Mouse (Mus musculus): Measurements from ENCODE around the gene Gm36176. TPM values are rescaled to one million over a fixed set of nuclear protein-coding genes. Genes with fewer than 3 reads are reported as not detected.

The Gm36176 gene
- polyA plus RNA-seq, 1 experiment from 2014 or later: not detected

DNA sequence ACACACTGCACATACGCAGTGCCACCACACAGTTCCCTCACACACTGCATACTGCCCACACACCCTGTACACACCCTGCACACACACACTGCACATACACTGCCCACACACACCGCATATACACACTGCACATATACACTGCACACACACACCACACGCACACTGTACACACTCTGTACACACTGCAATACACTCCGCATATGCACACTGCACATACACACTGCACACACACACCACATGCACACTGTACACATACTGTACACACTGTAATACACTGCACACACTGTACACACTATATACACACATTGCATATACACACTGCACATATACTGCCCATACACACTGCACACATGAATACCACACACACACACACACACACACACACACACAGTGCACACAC is 28.1 kb upstream of the Gm36176 start:
- H3K9me3 ChIP-seq (ENCODE audit: control insufficient read depth, low read length): no peaks in the 10 kb centered on the region
- H3K27me3 ChIP-seq (replicated peaks; ENCODE audit: control insufficient read depth, insufficient read depth, low read length): no peaks in the 10 kb centered on the region
- no peak overlapping the region for H3K27ac ChIP-seq (ENCODE audit: low read depth)
- H3K4me3 ChIP-seq (ENCODE audit: low read depth, low read length): no peak overlapping the region
- no peak overlapping the region for H3K4me2 ChIP-seq (ENCODE audit: low read length)
- DNase-seq (ENCODE audit: low spot score) (no peak), ATAC-seq (replicated peaks; ENCODE audit: low FRiP score, low TSS enrichment, low read depth) (no peak)
- H3K9ac ChIP-seq (ENCODE audit: low read length): no peak overlapping the region
- no peaks in the 10 kb centered on the region for H3K36me3 ChIP-seq (ENCODE audit: control insufficient read depth, insufficient read depth, low read length)
- 96% methylated on average over 4 of the region's 4 CpGs for WGBS
- no peaks in the 10 kb centered on the region for H3K4me1 ChIP-seq (replicated peaks; ENCODE audit: control insufficient read depth, insufficient read depth, low read length)

DNA sequence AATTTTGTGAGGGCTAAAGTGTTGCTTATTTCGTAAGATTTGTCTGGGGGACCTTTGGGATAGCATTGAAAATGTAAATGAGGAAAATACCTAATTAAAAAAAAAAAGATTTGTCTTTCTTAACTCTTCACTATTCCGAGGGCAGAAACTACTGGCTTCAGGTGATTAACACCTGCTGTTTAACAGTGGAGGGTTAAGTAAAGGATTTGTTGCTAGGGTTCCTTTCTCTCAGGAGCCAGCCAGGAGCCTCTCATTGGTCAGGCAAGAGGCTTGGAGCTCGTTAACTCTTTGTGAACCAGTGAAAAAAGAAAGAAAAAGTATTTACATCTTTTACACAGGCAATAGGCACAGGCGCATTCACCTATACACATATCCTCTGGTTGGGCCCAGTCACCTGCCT is 27.4 kb upstream of the Gm36176 start:
- 0 out of 2 replicates have a peak, but pooled peaks cover 5% of the 10 kb centered on the region for H3K9me3 ChIP-seq (ENCODE audit: control insufficient read depth, low read length)
- no peak overlapping the region for H3K27ac ChIP-seq (ENCODE audit: low read depth)
- no peak overlapping the region for H3K4me2 ChIP-seq (ENCODE audit: low read length)
- no peak overlapping the region for H3K9ac ChIP-seq (ENCODE audit: low read length)
- no peak for ATAC-seq (replicated peaks; ENCODE audit: low FRiP score, low TSS enrichment, low read depth)
- H3K4me3 ChIP-seq (ENCODE audit: low read depth, low read length): no peak overlapping the region
- no peaks in the 10 kb centered on the region for H3K27me3 ChIP-seq (replicated peaks; ENCODE audit: control insufficient read depth, insufficient read depth, low read length)
- DNase-seq (ENCODE audit: low spot score): no peak
- H3K4me1 ChIP-seq (replicated peaks; ENCODE audit: control insufficient read depth, insufficient read depth, low read length): no peaks in the 10 kb centered on the region
- no peaks in the 10 kb centered on the region for H3K36me3 ChIP-seq (ENCODE audit: control insufficient read depth, insufficient read depth, low read length)
- 37% methylated on average over 4 of the region's 4 CpGs for WGBS

DNA sequence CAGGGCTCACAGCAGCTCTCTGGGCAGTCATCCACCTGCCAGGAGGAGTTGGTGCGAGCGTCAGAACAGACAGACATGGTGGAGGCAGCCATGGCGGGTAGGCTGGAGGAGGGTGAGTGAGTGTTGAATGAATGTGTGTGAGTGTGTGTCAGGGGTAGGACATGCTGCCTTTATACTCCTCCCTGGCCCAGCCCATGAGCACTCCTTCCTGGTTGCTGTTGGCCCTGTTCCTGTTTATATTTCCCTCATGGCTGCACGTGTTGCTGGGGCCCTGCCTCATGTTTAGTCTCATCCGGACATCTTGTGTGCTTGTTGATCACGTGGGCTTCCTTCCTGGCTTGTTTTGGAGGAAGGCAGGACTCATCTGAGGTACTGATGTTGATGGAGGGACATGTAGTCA is 19.7 kb upstream of the Gm36176 start, which contains the start of gene Krtap10-4:
Gene Krtap10-4, minus strand, starts transcription at position 145 of the 400 bp plus-strand sequence.
- Histone ChIP-seq H3K4me1 (replicated peaks; ENCODE audit: control insufficient read depth, insufficient read depth, low read length) (no peaks in the 10 kb centered on the region), H3K36me3 (ENCODE audit: control insufficient read depth, insufficient read depth, low read length) (no peaks in the 10 kb centered on the region), H3K4me2 (ENCODE audit: low read length) (no peak within 1 kb of the TSS), H3K4me3 (ENCODE audit: low read depth, low read length) (no peak within 1 kb of the TSS), H3K27me3 (replicated peaks; ENCODE audit: control insufficient read depth, insufficient read depth, low read length) (no peaks in the 10 kb centered on the region), H3K9ac (ENCODE audit: low read length) (no peak within 1 kb of the TSS), H3K9me3 (ENCODE audit: control insufficient read depth, low read length) (0 out of 2 replicates have a peak, but pooled peaks cover 5% of the 10 kb centered on the region), H3K27ac (ENCODE audit: low read depth) (no peak within 1 kb of the TSS)
- DNase-seq (ENCODE audit: low spot score) (no peak), ATAC-seq (replicated peaks; ENCODE audit: low FRiP score, low TSS enrichment, low read depth) (no peak)
- WGBS: 62% methylated on average over 6 of the region's 6 CpGs

DNA sequence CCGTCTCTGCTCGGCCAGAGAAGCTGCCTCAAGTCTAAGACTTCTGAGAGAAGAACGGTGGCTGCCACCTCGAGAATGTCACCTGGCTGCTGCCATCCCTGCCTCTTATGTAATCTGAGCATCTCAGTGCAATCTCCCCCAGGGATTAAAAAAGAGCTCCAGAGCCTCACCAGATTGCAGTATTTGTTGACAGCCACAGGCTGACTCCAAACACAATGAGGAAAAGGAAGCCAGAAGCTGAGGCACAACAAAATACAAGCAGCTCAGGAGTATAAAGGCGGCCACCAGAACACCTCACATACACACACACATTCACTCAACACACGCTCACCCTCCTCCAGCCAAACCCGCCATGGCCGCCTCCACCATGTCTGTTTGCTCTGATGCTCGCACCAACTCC is 11.0 kb upstream of the Gm36176 start, which contains the start of gene Krtap10-10:
Gene Krtap10-10, plus strand, starts transcription at position 301 of the 400 bp plus-strand sequence.
- WGBS: 64% methylated on average over 9 of the region's 9 CpGs
- no peaks in the 10 kb centered on the region for H3K4me1 ChIP-seq (replicated peaks; ENCODE audit: control insufficient read depth, insufficient read depth, low read length)
- DNase-seq (ENCODE audit: low spot score) (no peak), ATAC-seq (replicated peaks; ENCODE audit: low FRiP score, low TSS enrichment, low read depth) (no peak)
- no peak within 1 kb of the TSS for H3K4me3 ChIP-seq (ENCODE audit: low read depth, low read length)
- no peak within 1 kb of the TSS for H3K4me2 ChIP-seq (ENCODE audit: low read length)
- H3K9ac ChIP-seq (ENCODE audit: low read length): no peak within 1 kb of the TSS
- H3K9me3 ChIP-seq (ENCODE audit: control insufficient read depth, low read length): peaks cover 2% of the 10 kb centered on the region; the same call in 1 of the 2 replicates
- no peaks in the 10 kb centered on the region for H3K36me3 ChIP-seq (ENCODE audit: control insufficient read depth, insufficient read depth, low read length)
- no peak within 1 kb of the TSS for H3K27ac ChIP-seq (ENCODE audit: low read depth)
- H3K27me3 ChIP-seq (replicated peaks; ENCODE audit: control insufficient read depth, insufficient read depth, low read length): no peaks in the 10 kb centered on the region

DNA sequence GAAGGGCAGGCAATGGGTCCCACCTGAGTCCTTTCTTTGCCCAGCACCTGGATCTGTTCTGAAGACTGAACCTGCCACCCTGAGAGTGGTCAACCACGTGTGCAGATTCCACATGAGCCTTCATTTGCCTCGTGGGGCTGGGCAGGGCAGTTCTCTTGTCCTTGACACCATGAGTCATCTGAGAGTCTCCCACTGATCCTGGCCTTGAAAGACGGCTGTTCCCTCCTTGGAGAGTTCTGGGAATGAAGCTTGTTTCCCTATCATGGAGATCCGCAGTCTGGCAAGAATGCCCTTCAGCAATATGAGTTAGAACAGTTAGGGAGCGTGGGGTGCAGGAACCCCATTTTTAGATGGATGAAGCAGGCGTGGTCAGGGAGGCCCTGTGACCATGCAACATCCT is 7.6 kb upstream of the Gm36176 start:
- no peaks in the 10 kb centered on the region for H3K36me3 ChIP-seq (ENCODE audit: control insufficient read depth, insufficient read depth, low read length)
- ATAC-seq (replicated peaks; ENCODE audit: low FRiP score, low TSS enrichment, low read depth) (no peak), DNase-seq (ENCODE audit: low spot score) (no peak)
- H3K4me1 ChIP-seq (replicated peaks; ENCODE audit: control insufficient read depth, insufficient read depth, low read length): no peaks in the 10 kb centered on the region
- H3K4me2 ChIP-seq (ENCODE audit: low read length): no peak overlapping the region
- no peak overlapping the region for H3K4me3 ChIP-seq (ENCODE audit: low read depth, low read length)
- no peak overlapping the region for H3K9ac ChIP-seq (ENCODE audit: low read length)
- H3K9me3 ChIP-seq (ENCODE audit: control insufficient read depth, low read length): 0 out of 2 replicates have a peak, but pooled peaks cover 3% of the 10 kb centered on the region
- no peak overlapping the region for H3K27ac ChIP-seq (ENCODE audit: low read depth)
- H3K27me3 ChIP-seq (replicated peaks; ENCODE audit: control insufficient read depth, insufficient read depth, low read length): no peaks in the 10 kb centered on the region
- WGBS: 74% methylated on average over 6 of the region's 6 CpGs

DNA sequence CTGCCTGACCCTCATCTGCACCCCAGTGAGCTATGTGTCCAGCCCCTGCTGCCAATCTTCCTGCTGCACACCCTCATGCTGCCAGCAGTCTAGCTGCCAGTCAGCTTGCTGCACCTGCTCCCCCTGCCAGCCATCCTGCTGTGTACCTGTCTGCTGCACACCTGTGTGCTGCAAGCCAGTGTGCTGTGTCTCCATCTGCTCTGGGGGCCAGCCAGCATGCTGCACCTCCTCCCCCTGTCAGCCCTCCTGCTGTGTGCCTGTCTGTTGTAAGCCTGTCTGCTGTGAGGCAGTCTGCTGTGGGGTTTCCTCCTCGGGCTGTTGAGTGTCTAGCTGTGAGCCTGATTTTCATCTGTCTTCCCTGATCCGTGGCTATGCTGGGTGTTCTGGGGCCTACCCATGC is 358 bp downstream of the Gm36176 start:
- WGBS: 31% methylated on average over 2 of the region's 2 CpGs
- no peak for DNase-seq (ENCODE audit: low spot score)
- Histone ChIP-seq H3K27me3 (replicated peaks; ENCODE audit: control insufficient read depth, insufficient read depth, low read length) (no peaks in the 10 kb centered on the region), H3K4me2 (ENCODE audit: low read length) (no peak overlapping the region), H3K9ac (ENCODE audit: low read length) (no peak overlapping the region), H3K4me1 (replicated peaks; ENCODE audit: control insufficient read depth, insufficient read depth, low read length) (no peaks in the 10 kb centered on the region), H3K27ac (ENCODE audit: low read depth) (no peak overlapping the region), H3K9me3 (ENCODE audit: control insufficient read depth, low read length) (0 out of 2 replicates have a peak, but pooled peaks cover 10% of the 10 kb centered on the region), H3K36me3 (ENCODE audit: control insufficient read depth, insufficient read depth, low read length) (no peaks in the 10 kb centered on the region), H3K4me3 (ENCODE audit: low read depth, low read length) (no peak overlapping the region)
- ATAC-seq (replicated peaks; ENCODE audit: low FRiP score, low TSS enrichment, low read depth): no peak

DNA sequence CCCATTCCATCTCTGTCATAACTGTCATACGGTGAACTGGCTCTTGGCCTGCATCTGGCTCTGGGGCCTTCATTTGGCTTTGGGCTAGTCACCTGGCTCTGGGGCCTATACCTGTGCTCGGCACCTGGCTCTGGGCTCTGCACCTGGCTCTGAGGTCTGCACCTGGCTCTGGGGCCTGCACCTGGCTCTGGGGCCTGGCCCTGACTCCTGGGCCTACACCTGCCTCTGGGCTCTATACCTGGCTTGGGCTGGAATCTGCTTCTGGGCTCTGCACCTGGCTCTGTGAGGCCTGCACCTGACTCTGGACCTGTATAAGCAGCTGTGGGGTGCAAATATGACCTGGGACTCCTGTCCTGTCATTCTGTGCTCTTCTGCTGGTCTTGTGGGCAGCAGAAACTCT is 935 bp downstream of the Gm36176 start:
- Histone ChIP-seq H3K4me2 (ENCODE audit: low read length) (no peak overlapping the region), H3K9ac (ENCODE audit: low read length) (no peak overlapping the region), H3K27ac (ENCODE audit: low read depth) (no peak overlapping the region), H3K36me3 (ENCODE audit: control insufficient read depth, insufficient read depth, low read length) (no peaks in the 10 kb centered on the region), H3K27me3 (replicated peaks; ENCODE audit: control insufficient read depth, insufficient read depth, low read length) (no peaks in the 10 kb centered on the region), H3K4me1 (replicated peaks; ENCODE audit: control insufficient read depth, insufficient read depth, low read length) (no peaks in the 10 kb centered on the region), H3K4me3 (ENCODE audit: low read depth, low read length) (no peak overlapping the region), H3K9me3 (ENCODE audit: control insufficient read depth, low read length) (0 out of 2 replicates have a peak, but pooled peaks cover 10% of the 10 kb centered on the region)
- ATAC-seq (replicated peaks; ENCODE audit: low FRiP score, low TSS enrichment, low read depth): no peak
- no peak for DNase-seq (ENCODE audit: low spot score)
- 85% methylated on average over 2 of the region's 2 CpGs for WGBS

DNA sequence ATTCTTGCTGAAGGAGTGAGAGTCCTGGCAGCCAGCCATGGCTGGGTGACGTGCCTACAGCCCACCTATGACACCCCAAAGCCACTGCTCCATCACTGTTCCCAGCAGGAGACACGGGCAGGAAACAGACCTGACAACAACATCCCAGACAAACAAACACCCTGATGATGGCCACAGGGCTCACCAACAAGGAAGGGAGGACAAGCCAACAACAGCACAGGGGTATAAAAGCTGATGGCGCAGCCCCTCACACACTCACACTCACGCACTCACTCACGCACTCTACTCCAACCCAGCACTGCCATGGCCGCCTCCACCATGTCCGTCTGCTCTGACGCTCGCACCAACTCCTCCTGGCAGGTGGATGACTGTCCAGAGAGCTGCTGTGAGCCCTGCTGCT is 6.0 kb downstream of the Gm36176 start, which contains the start of gene Gm10318:
Gene Gm10318, plus strand, starts transcription at position 301 of the 400 bp plus-strand sequence.
- no peak within 1 kb of the TSS for H3K4me3 ChIP-seq (ENCODE audit: low read depth, low read length)
- ATAC-seq (replicated peaks; ENCODE audit: low FRiP score, low TSS enrichment, low read depth): no peak

DNA sequence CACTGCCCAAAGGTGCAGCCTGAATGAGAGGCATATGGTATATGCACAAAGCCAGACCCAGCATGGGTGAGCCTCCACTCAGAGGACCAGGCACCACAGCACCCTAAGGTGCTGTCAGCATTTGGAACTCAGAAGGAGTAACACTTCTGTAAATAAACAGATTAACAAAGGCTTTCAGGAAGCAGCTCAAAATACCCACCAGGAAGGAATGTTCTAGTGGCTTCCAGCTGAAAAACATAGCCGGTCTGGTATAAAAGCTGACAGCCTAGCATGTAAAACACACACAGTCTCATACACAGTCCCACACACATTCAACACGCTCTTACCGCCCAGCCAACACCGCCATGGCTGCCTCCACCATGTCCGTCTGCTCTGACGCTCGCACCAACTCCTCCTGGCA is 15.1 kb downstream of the Gm36176 start, which contains the start of gene Gm3285:
Gene Gm3285, plus strand, starts transcription at position 301 of the 400 bp plus-strand sequence.
- Histone ChIP-seq H3K9me3 (ENCODE audit: control insufficient read depth, low read length) (no peaks in the 10 kb centered on the region), H3K27me3 (replicated peaks; ENCODE audit: control insufficient read depth, insufficient read depth, low read length) (no peaks in the 10 kb centered on the region), H3K4me1 (replicated peaks; ENCODE audit: control insufficient read depth, insufficient read depth, low read length) (no peaks in the 10 kb centered on the region), H3K27ac (ENCODE audit: low read depth) (no peak within 1 kb of the TSS), H3K4me3 (ENCODE audit: low read depth, low read length) (no peak within 1 kb of the TSS), H3K4me2 (ENCODE audit: low read length) (no peak within 1 kb of the TSS), H3K9ac (ENCODE audit: low read length) (no peak within 1 kb of the TSS), H3K36me3 (ENCODE audit: control insufficient read depth, insufficient read depth, low read length) (no peaks in the 10 kb centered on the region)
- ATAC-seq (replicated peaks; ENCODE audit: low FRiP score, low TSS enrichment, low read depth) (no peak), DNase-seq (ENCODE audit: low spot score) (no peak)
- 44% methylated on average over 7 of the region's 7 CpGs for WGBS

More for the DNA sequence above, 6.0 kb downstream of the Gm36176 start, which contains the start of gene Gm10318:
- WGBS: 78% methylated on average over 9 of the region's 9 CpGs
- no peak for DNase-seq (ENCODE audit: low spot score)
- Histone ChIP-seq H3K4me2 (ENCODE audit: low read length) (no peak within 1 kb of the TSS), H3K4me1 (replicated peaks; ENCODE audit: control insufficient read depth, insufficient read depth, low read length) (no peaks in the 10 kb centered on the region), H3K9me3 (ENCODE audit: control insufficient read depth, low read length) (no peaks in the 10 kb centered on the region), H3K9ac (ENCODE audit: low read length) (no peak within 1 kb of the TSS), H3K27me3 (replicated peaks; ENCODE audit: control insufficient read depth, insufficient read depth, low read length) (no peaks in the 10 kb centered on the region), H3K27ac (ENCODE audit: low read depth) (no peak within 1 kb of the TSS), H3K36me3 (ENCODE audit: control insufficient read depth, insufficient read depth, low read length) (no peaks in the 10 kb centered on the region)
